ENCODE assay signal across 8 mouse cellular contexts in the genomic region with DNA sequence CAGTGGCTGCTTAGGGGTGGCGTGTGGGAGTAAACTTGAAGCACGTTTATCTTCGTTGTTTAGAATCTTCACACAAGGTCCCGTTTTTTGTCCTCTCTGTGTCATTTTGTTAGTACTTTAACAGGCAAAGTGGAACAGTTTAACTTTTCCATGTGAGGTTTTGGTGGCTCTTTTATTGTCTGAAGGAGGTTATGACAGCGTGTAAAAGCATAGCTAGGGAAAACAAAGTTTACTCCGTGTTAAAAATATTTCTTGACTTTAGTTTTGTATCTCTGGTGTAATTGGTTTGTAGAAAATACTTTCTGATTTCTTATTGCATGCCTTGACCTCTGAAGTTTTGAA. TPM values are rescaled to one million over a fixed set of nuclear protein-coding genes. Genes with fewer than 3 reads are reported as not detected.
DNase-seq lines count a peak whose midpoint lies in the region; ATAC-seq and TF ChIP-seq lines count a peak whose summit lies in the region.

No protein-coding gene starts in this region.

- H3K9ac ChIP-seq in kidney, embryonic 16.5 days (replicated peaks; ENCODE audit: low read length) = peak overlapping the region; percentile 89
- peak overlapping the region; percentile 82 for H3K9ac ChIP-seq in hindbrain, postnatal 0 days (replicated peaks; ENCODE audit: low read length)

- peak overlapping the region; percentile 85 for H3K4me3 ChIP-seq in kidney, embryonic 16.5 days (ENCODE audit: low read length)
- H3K4me3 ChIP-seq in embryonic facial prominence, embryonic 10.5 days = peak overlapping the region; percentile 92
- H3K4me3 ChIP-seq in hindbrain, postnatal 0 days (ENCODE audit: low read length) = peak overlapping the region; percentile 84
- H3K4me3 ChIP-seq in myocyte = peak overlapping the region; percentile 33

- H3K27me3 ChIP-seq in kidney, embryonic 16.5 days (ENCODE audit: insufficient read depth, low read length) = no peaks in the 10 kb centered on the region
- no peaks in the 10 kb centered on the region for H3K27me3 ChIP-seq in embryonic facial prominence, embryonic 10.5 days (replicated peaks; ENCODE audit: low read depth, poor library complexity, severe bottlenecking)
- H3K27me3 ChIP-seq in hindbrain, postnatal 0 days (ENCODE audit: insufficient read depth, low read length) = no peaks in the 10 kb centered on the region
- H3K27me3 ChIP-seq in myocyte (ENCODE audit: control insufficient read depth, insufficient read depth, insufficient read length) = no peaks in the 10 kb centered on the region

- peaks cover 37% of the 10 kb centered on the region for H3K4me1 ChIP-seq in kidney, embryonic 16.5 days (ENCODE audit: insufficient read depth, low read length)
- peaks cover 39% of the 10 kb centered on the region for H3K4me1 ChIP-seq in embryonic facial prominence, embryonic 10.5 days
- H3K4me1 ChIP-seq in hindbrain, postnatal 0 days (ENCODE audit: insufficient read depth, low read length) = peaks cover 8% of the 10 kb centered on the region; the same call in 1 of the 2 replicates

- H3ac ChIP-seq in myocyte (ENCODE audit: control insufficient read depth, insufficient read length) = peak overlapping the region; percentile 99

- H3K4me2 ChIP-seq in kidney, embryonic 16.5 days (replicated peaks; ENCODE audit: low read depth, low read length) = peak overlapping the region; percentile 91
- H3K4me2 ChIP-seq in hindbrain, postnatal 0 days (ENCODE audit: low read depth, low read length) = peak overlapping the region; percentile 88
- peak overlapping the region; percentile 77 for H3K4me2 ChIP-seq in myocyte (ENCODE audit: low read depth)

- 2% methylated on average over 6 of the region's 6 CpGs for WGBS in kidney, embryonic 16.5 days
- 18% methylated on average over 6 of the region's 6 CpGs for WGBS in embryonic facial prominence, embryonic 10.5 days
- WGBS in hindbrain, postnatal 0 days = 6% methylated on average over 6 of the region's 6 CpGs

- no peak for TF ChIP-seq CTCF in hindbrain, postnatal 0 days (IDR thresholded peaks at IDR 0.05; ENCODE audit: low read depth)

- no peak for TF ChIP-seq POLR2A in myocyte (IDR thresholded peaks at IDR 0.05; ENCODE audit: insufficient read length, low read depth)

- H3K9me3 ChIP-seq in kidney, embryonic 16.5 days (ENCODE audit: low read length) = no peaks in the 10 kb centered on the region
- H3K9me3 ChIP-seq in embryonic facial prominence, embryonic 10.5 days = no peaks in the 10 kb centered on the region
- no peaks in the 10 kb centered on the region for H3K9me3 ChIP-seq in hindbrain, postnatal 0 days (ENCODE audit: low read length)

- H3K36me3 ChIP-seq in kidney, embryonic 16.5 days (ENCODE audit: insufficient read depth, low read length) = no peaks in the 10 kb centered on the region
- no peaks in the 10 kb centered on the region for H3K36me3 ChIP-seq in embryonic facial prominence, embryonic 10.5 days (replicated peaks)
- H3K36me3 ChIP-seq in hindbrain, postnatal 0 days (ENCODE audit: insufficient read depth, low read length) = no peaks in the 10 kb centered on the region
- H3K36me3 ChIP-seq in myocyte (ENCODE audit: control insufficient read depth, insufficient read depth) = no peaks in the 10 kb centered on the region

- DNase-seq in kidney, adult 18-20 months = no peak
- no peak for DNase-seq in embryonic facial prominence, embryonic 10.5 days (ENCODE audit: low spot score)
- DNase-seq in hindbrain, postnatal 0 days (ENCODE audit: low spot score) = no peak
- DNase-seq in cerebellum, adult 8-10 months = no peak
- DNase-seq in thymus, postnatal 10 days (ENCODE audit: low spot score in 2 of 2) = no peak
- no peak for DNase-seq in right cerebral cortex, postnatal 14 days

- H3K79me2 ChIP-seq in myocyte (ENCODE audit: control insufficient read depth, insufficient read depth) = peaks cover 47% of the 10 kb centered on the region

- ATAC-seq in kidney, embryonic 16.5 days (ENCODE audit: low FRiP score, low TSS enrichment) = no peak
- ATAC-seq in hindbrain, postnatal 0 days = no peak

- peak overlapping the region; percentile 95 for H3K27ac ChIP-seq in kidney, embryonic 16.5 days (ENCODE audit: low read length)
- no peak overlapping the region; the same call in 1 of the 2 replicates for H3K27ac ChIP-seq in embryonic facial prominence, embryonic 10.5 days (replicated peaks)
- H3K27ac ChIP-seq in hindbrain, postnatal 0 days = no peak overlapping the region

TF ChIP-seq in myocyte, 11 proteins besides CTCF, POLR2A, EP300 and RAD21:
- TF ChIP-seq TCF3 (IDR thresholded peaks at IDR 0.05; ENCODE audit: insufficient read length, low read depth) = no peak
- no peak for TF ChIP-seq MYOG (IDR thresholded peaks at IDR 0.05; ENCODE audit: control insufficient read depth in 1 of 3, insufficient read depth in 1 of 3, insufficient read length in 2 of 3, low read depth in 2 of 3)
- no peak for TF ChIP-seq TCF12 (IDR thresholded peaks at IDR 0.05; ENCODE audit: insufficient read depth, poor library complexity, severe bottlenecking)
- TF ChIP-seq MYOD1 (IDR thresholded peaks at IDR 0.05; ENCODE audit: control insufficient read depth in 1 of 3, insufficient read length in 2 of 3, low read depth in 2 of 3) = no peak

RNA-seq across cellular contexts. Expression of gene Bmp2k, which starts 1.0 kb away (rescaled TPM):
- polyA plus RNA-seq in kidney, embryonic 16.5 days (2015; fragmentation: Nextera tagmentation; extraction: Ambion mirVana) = 7.7 and 8.0 TPM in 2 replicates
- 8.0 and 8.1 TPM in 2 replicates for polyA plus RNA-seq in embryonic facial prominence, embryonic 10.5 days (2016; fragmentation: Nextera tagmentation; extraction: Ambion mirVana)
- 18.5 and 21.7 TPM in 2 replicates for total RNA-seq in hindbrain, postnatal 0 days (2014; rRNA removed)
- polyA plus RNA-seq in hindbrain, postnatal 0 days (2015; fragmentation: Nextera tagmentation; extraction: Ambion mirVana) = 10.3 and 10.5 TPM in 2 replicates
- polyA plus RNA-seq in myocyte (2012; fragmentation: generic; extraction: Trizol) = 5.2 TPM

Comparison
In these comparisons a context has a peak if more than half of its experiments do, and no peak if none do; other contexts are left out.
1. H3K4me3 ChIP-seq: peak in every context shown above with its lines; median percentile 92 in embryonic facial prominence, embryonic 10.5 days; 85 in kidney, embryonic 16.5 days; 84 in hindbrain, postnatal 0 days; 33 in myocyte.